Mouse (Mus musculus) retina, postnatal 1 day (tissue): ENCODE measurements around the gene Gatd1.
A peak's percentile ranks its signal among the peaks of the same experiment; 100 is the strongest.
"Not testable (repeated sequence)": the region's sequence is repeated elsewhere in the genome, so short reads cannot be mapped to it uniquely, and the experiment has no call there.

Experiments
- DNase-seq: peaks from one replicate; pipeline ENCODE4 v3.0.0-alpha.2; 2012

The Gatd1 gene

DNA sequence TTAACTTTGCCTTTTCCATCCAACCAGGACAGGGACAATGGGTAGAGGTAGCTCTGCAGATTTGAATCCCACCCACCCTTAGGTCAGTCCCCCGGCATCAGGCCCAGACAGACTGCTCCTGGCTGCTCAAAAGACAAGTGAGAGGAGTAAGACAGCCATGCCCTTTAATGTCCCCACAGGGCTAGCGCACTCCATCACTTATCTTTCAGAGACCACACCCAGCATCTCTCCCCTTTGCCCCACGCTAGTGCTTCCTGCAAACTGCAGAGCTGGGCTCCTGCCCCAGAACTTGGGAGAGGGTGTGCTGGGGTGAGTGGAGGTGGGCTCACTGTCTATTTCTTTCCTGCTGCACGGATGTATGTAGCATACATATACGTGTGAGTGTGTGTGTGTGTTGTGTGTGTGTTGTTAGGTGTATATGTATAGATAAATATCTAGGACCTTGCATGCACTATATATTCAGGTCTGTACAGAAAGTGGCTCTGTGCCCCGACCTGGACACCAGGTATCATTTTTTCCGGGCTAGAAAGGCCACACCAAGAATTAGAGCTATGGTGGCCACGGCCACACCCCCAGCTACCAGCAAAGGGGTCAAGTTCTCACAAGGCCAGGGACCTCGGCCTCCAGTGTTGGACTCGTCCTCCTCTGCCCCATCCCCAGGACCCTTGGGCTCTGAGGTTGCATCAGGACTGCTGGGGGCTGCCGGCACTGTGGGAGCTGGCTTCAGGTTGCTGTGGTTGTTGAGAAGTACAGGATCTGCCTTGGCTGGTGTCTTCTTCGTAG is 13.2 kb upstream of the Gatd1 start:
- no peak for DNase-seq

DNA sequence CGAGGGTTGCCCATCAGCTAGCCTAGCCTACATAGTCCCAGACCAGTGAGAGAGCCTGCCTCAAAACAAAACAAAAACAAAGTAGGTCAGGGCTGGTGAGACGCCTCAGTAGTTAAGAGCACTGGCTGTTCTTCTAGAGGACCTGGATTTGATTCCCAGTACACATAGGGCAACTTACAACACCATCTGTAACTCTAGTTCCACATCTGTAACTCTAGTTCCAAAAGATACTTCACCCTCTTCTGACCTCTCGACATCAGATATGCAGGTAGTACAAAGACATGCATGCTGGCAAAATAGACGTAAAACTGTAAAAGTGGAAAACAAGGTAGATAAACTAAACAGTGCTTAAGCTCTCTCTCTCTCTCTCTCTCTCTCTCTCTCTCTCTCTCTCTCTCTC is 9.9 kb upstream of the Gatd1 start:
- DNase-seq: no peak

- DNase-seq: no peak
Measured at GRCm38 (mm10) chr7:141420030-141420702, 6.2 kb upstream of the Gatd1 start.

GRCm38 (mm10) chr7:141418970-141419369 is 5.0 kb upstream of the Gatd1 start:
- no peak for DNase-seq

GRCm38 (mm10) chr7:141417731-141418681 is 4.1 kb upstream of the Gatd1 start:
- DNase-seq: no peak

GRCm38 (mm10) chr7:141416144-141416841 is 2.4 kb upstream of the Gatd1 start:
- no peak for DNase-seq

GRCm38 (mm10) chr7:141413331-141413730 is 605 bp downstream of the Gatd1 start:
- DNase-seq: no peak

DNA sequence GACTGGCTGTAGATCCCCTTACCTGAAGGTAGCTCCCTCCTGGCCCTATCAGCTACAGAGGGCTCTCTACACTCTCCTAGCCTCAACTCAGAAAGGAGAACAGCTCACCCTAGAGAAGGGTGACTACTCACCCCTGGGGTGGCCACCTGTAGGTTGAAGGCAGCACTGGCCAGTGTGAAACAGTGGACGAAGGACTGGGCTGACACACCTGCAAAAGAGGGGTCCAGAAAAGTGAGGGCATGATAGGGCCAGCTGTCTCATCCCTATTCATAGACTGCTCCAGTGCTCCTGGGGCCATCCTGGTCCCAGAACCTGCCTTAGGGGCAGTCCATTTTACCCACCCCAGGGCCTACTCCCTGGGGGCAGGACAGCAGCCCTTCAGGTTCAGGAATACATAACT is 2.3 kb downstream of the Gatd1 start:
- no peak for DNase-seq

GRCm38 (mm10) chr7:141410631-141411030 is 3.3 kb downstream of the Gatd1 start:
- DNase-seq: no peak

DNA sequence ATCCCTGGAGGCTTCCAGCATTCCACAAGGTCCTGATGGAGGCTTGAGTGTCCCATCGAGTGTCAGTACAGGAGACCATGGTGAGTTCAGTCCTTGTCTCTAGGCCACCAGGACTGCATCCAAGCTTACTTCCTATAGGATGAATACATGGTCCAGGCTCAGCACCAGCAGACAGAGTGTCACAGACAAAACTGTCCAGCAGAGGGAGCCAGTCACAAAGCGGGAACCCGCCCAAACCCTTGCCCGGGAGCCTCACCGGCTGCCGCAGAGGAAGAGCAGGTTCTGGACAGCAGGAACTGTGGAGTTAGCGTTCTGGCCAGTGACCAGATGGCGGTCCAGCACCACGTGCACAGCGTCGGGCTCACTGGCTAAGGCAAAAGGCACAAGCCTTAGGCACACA is 5.1 kb downstream of the Gatd1 start:
- peak; percentile 91 for DNase-seq

- DNase-seq: not testable (repeated sequence)
Measured at GRCm38 (mm10) chr7:141407670-141408069, 6.3 kb downstream of the Gatd1 start.

- no peak for DNase-seq
Measured at GRCm38 (mm10) chr7:141405466-141405865, 8.5 kb downstream of the Gatd1 start.

- DNase-seq: peak; percentile 75
Measured at GRCm38 (mm10) chr7:141403305-141403704, 10.6 kb downstream of the Gatd1 start.

DNA sequence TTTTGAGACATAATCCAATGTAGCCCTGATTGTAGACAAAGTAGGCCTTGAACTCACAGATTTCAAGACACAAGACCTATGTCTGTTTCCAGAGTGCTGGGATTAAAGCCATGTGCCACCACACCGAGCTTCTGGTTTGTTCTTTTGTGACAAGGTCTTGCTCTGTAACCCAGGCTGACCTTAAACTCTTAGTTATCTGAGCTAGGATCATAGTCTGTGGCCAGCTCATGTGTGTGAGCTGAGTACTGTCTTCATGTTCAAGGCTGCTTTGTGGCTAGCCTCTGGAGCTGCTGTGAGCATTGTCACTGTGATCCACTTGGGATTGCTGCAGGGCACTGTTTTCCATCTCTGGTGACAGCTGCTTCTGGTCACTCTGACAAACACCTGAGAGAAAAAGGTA is 18.6 kb downstream of the Gatd1 start:
- DNase-seq: no peak

- DNase-seq: peak; percentile 83
Measured at GRCm38 (mm10) chr7:141394771-141395170, 19.2 kb downstream of the Gatd1 start.

DNA sequence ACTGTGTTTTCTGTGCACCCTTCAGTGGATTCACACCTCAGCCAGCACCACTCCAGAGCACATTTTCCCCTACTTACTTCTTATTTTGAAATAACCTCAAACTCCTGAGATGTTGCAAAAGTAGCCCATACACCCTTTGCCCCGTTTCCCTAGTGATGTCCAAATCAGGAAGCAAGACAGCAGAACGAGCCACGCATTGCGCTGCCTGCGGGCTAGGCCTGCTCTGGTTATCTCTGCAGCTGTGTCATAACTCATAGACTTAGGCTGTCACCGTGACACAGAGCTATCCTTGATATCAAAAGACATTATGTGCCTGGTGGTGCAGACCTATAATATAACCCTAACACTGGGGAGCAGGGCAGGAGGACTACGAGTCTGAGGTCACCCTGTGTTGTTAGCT is 19.8 kb downstream of the Gatd1 start:
- DNase-seq: no peak

DNA sequence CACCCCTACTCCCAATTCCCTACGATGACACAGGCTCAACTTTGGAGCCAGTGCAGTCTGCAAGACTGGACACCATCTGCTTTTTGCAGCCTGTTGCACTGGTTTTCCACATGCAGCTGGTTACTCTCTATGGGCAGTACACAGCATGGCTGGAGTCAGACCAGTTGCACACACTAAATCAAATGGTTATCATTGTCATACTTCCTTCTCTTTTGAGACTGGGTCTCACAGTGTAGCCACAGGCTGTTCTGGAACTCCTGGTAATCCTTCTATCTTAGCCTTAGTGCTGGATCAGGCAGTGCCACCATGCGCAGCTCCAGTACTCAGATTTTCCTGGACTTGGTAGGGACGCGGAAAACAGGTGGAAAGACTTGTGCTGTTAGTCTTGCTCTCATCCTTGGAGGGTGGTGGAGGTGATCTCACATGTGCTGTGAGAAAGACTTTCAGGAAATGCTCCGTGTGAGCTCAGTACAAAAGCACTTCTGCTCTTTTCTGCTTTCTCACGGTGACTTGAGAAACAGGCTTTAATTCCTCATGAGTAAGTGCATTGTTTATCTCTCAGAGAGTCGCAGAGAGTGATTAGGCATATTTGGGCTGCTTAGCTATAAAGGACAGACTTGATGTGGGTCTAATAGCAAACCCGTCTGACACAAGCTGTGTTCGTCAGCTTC is 21.2 kb downstream of the Gatd1 start:
- no peak for DNase-seq

DNA sequence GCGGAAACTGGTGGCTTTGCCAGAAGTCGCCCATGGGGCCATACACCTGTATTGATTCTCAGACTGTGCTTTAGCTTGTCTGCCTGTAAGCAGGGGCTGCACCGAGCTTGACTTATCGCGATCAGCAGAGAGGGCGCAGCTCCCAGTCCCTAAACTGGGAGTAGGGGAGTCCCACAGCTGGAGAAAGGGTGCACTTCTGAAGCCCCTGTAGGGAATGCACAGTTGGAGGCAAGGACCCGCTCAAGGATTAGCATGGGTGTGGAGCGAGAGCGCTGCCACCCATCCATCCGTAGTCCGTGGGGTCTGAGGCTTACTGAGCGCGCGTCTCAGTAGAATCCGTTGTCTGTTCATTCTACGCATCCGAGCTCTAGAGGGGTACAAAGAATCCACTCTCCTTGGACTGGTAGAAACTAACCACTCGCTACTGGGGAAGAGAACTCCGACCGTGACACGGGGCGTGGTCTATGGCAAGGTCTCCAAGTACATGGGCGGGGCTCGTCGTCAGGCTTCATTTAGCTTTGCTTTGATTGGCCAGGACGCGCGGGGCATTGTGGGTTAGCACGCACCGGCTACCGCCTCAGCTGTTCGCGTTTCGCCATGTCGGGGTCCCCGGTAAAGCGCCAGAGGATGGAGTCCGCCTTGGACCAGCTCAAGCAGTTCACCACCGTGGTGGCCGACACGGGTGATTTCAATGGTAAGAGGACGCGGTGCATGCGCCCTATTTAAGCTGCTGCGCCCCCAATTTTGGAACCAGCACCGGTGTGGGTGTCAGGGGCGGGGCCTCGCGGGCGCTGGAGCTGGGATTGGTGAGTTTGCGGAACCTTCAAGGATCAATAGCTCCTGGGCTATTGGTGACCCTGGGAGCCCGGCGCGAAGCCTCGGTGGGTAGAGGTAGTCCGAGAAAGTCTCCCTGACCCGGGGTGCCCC is 22.0 kb downstream of the Gatd1 start, which contains the start of gene Taldo1:
Gene Taldo1 (plus strand): TSS at position 575 of the 927 bp plus-strand sequence.
- peak; percentile 97 for DNase-seq

DNA sequence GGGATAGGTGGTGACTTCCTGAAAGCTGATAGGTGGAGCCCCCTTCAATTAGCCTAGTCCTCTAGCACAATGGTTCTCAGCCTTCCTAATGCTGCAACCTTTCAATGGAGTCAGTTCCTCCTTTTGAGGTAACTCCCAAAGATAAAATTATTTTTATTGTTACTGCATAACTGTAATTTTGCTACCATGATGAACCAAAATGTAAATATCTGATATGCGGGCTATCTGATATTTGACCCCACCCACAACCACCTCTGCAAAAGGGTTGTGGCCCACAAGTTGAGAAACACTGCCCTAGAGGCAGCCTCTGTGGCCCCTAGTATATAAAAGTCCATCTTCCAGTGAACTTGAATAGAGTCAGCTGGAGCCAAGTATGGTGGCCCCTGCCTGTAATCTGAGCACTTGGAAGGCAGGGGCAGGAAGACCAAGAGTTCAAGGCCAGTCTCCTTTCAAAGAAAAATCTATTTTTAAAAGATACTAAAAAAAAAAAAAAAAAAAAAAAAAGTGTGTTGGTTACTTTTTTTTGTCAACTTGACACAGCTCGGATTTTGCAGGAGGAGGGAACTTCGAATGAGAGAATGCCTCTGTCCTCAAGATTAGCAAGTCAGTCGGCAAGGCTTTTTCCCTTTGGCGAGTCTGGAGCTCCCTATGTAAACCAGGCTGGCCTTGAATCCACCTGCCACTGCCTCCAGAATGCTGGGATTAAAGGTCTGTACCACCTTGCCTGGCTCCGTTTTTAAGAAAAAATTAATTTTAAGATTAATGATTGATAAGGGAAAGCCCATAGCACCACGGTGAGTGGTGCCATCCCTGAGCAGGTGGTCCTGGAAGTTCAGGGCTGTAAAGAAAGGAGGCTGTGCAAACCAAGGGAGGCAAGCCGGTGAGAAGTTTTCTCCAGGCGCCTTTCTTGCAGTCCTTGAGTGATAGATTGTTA is 23.3 kb downstream of the Gatd1 start:
- no peak for DNase-seq
